Mouse (Mus musculus): ENCODE data around the gene Gsto1. TPM values are rescaled to one million over a fixed set of nuclear protein-coding genes. Genes with fewer than 3 reads are reported as not detected.
A peak's percentile ranks its signal among the peaks of the same experiment; 100 is the strongest.

Gsto1 gene
- total and polyA plus RNA-seq, 3 experiments = 148 to 191 (median 152) TPM

DNA sequence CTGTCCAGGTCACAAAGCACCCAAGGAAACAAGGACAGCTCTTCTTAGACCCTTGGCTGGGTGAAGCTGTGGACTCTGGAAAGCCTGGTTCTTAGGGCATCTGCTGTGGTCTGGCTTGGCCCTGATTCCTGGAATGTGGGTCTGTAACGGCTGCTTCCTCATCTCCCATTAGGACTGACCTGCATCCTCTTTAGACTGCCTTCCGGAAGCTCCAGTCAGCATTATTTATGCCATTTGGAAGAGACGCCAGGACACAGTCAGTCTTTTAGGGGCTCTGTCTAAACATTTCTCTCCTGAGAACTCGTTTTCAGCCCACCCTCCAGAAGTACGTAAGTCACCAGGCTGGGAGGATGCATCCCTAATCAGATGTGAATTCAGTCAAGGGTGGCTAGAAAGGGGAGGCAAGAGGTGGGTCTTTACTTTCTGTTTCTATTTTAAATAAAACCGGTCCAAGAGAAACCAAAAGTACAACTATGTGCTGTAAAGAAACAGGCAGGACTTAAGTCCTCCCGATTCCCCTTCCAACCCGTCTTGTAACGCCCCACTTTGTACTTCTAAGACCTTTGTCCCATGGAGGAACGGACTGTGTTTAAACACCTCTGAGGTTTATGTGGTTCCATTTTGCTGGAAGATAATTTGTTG lies 35.8 kb downstream of the Gsto1 start:
- TF ChIP-seq EP300 (IDR thresholded peaks at IDR 0.05; ENCODE audit: insufficient read depth, low read depth, low read length) (no peak), POLR2A (IDR thresholded peaks at IDR 0.05; ENCODE audit: insufficient read depth, low read depth, low read length) (no peak; the same call in 1 of the 2 replicates), CTCF (IDR thresholded peaks at IDR 0.05) (no peak)
- H3K27me3 ChIP-seq (ENCODE audit: control insufficient read depth, insufficient read depth, low read length) = no peaks in the 10 kb centered on the region
- no peaks in the 10 kb centered on the region for H3K36me3 ChIP-seq (ENCODE audit: control insufficient read depth, insufficient read depth, low read length)
- peak overlapping the region; percentile 76 for H3K27ac ChIP-seq
- intact Hi-C loops (cut with DNase I) = no loop called here
- H3K4me3 ChIP-seq = peak overlapping the region; percentile 30
- WGBS = 38% methylated on average over 10 of the region's 10 CpGs
- H3K4me1 ChIP-seq (ENCODE audit: control insufficient read depth, insufficient read depth, low read length) = peaks cover 18% of the 10 kb centered on the region
- H3K9ac ChIP-seq (ENCODE audit: low read depth, low read length) = peak overlapping the region; percentile 38
- no peak for DNase-seq
- H3K79me2 ChIP-seq (replicated peaks; ENCODE audit: control insufficient read depth, insufficient read depth, low read length) = no peaks in the 10 kb centered on the region

DNA sequence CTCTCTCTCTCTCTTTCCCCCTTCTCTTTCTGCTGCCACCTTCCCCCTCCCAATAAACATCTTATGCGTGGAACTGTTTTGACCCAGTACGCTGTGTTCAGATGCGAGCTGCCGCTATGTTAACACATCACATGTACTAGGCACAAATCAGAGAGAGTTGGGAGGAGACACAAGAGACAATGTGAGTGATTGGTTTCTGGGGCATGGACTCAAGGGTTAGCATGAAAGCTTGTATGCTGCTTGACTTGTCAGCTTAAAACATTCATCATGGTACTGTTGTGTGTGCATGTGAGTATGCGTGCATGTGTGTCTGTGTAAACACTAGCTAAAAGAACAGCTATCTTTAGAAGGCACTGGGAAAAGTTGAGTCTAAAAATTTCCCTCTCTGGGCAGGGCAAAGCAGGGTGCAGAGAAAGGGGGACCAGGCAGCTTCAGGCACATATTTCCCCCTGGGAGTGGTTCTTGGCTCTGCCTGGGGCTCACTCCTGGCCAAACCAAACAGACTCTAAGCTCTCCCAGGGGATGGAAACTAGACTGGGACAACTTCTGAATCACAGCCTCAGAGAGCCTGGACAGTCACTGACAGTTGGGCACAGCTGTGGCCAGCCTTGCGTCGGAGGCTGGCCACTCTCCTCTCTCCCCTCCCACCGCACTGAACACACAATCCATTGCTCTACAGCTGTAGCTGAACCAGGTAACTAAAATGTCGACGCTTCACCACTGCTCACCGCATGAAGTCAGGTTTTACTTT lies 37.0 kb downstream of the Gsto1 start:
- H3K27ac ChIP-seq = peak overlapping the region; percentile 76
- H3K4me1 ChIP-seq (ENCODE audit: control insufficient read depth, insufficient read depth, low read length) = peaks cover 15% of the 10 kb centered on the region
- peak in 1 of 2 experiments; percentile 67 for DNase-seq
- H3K9ac ChIP-seq (ENCODE audit: low read depth, low read length) = no peak overlapping the region
- H3K79me2 ChIP-seq (replicated peaks; ENCODE audit: control insufficient read depth, insufficient read depth, low read length) = no peaks in the 10 kb centered on the region
- TF ChIP-seq EP300 (IDR thresholded peaks at IDR 0.05; ENCODE audit: insufficient read depth, low read depth, low read length) (0 out of 2 replicates have a peak, but pooled peaks have one; percentile 49), POLR2A (IDR thresholded peaks at IDR 0.05; ENCODE audit: insufficient read depth, low read depth, low read length) (no peak), CTCF (IDR thresholded peaks at IDR 0.05) (no peak)
- H3K27me3 ChIP-seq (ENCODE audit: control insufficient read depth, insufficient read depth, low read length) = no peaks in the 10 kb centered on the region
- H3K4me3 ChIP-seq = no peak overlapping the region
- WGBS = 58% methylated on average over 11 of the region's 11 CpGs
- intact Hi-C loops (cut with DNase I) = no loop called here
- no peaks in the 10 kb centered on the region for H3K36me3 ChIP-seq (ENCODE audit: control insufficient read depth, insufficient read depth, low read length)

DNA sequence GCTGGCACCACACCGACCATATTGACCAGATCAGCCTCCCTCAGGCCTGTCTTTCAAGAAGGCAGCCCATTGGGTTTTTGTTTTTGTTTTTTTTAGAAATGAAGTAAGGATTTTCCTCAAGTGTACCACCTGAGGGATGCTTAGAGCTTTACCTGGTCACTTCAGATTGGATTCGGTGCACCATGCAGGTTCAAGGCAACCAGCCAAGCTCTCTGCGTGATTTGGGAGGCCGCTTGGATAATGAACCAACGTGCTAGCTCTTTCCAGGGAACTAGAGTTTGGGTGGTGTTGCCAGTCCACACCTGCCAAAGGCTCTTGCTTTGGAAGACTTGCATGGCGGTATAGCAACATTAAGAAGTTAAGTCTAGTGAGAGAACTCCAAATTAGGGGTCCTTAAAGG lies 38.3 kb downstream of the Gsto1 start:
- WGBS = 96% methylated on average over 6 of the region's 6 CpGs
- Histone ChIP-seq H3K27ac (no peak overlapping the region), H3K4me3 (no peak overlapping the region), H3K27me3 (ENCODE audit: control insufficient read depth, insufficient read depth, low read length) (no peaks in the 10 kb centered on the region), H3K9ac (ENCODE audit: low read depth, low read length) (no peak overlapping the region), H3K36me3 (ENCODE audit: control insufficient read depth, insufficient read depth, low read length) (no peaks in the 10 kb centered on the region), H3K4me1 (ENCODE audit: control insufficient read depth, insufficient read depth, low read length) (peaks cover 11% of the 10 kb centered on the region), H3K79me2 (replicated peaks; ENCODE audit: control insufficient read depth, insufficient read depth, low read length) (no peaks in the 10 kb centered on the region)
- TF ChIP-seq EP300 (IDR thresholded peaks at IDR 0.05; ENCODE audit: insufficient read depth, low read depth, low read length) = no peak
- no peak for TF ChIP-seq CTCF (IDR thresholded peaks at IDR 0.05)
- no peak for TF ChIP-seq POLR2A (IDR thresholded peaks at IDR 0.05; ENCODE audit: insufficient read depth, low read depth, low read length)
- DNase-seq = no peak
- intact Hi-C loops (cut with DNase I) = no loop called here

DNA sequence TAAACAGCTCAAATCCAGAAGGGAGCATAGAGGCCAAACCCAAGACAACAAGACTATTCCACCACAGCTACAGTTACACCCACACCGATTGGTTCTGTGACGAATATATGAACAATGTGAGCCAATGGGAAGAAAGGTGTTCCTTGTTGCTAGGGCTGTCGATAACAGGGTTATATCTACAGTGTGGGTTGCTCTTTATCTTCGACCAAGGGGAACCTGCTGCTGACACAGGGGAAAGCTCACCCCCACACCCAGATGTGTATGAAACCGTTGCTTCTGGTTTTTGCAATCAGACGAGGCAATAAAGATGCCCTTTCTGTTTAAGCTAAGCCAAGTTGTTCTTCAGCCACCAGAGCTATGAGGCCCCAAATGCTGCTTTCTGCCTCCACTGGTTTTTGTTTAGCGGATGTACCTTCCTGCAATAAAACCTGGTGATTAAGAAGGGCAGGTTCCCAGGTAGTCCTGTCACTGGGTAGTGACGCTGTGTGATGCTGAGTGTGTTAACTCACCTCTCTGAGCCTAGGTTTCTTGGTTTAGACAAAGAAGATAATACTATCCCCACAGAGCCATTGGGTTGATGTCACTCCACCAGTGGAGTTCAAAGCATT lies 43.8 kb downstream of the Gsto1 start:
- no peaks in the 10 kb centered on the region for H3K36me3 ChIP-seq (ENCODE audit: control insufficient read depth, insufficient read depth, low read length)
- DNase-seq = no peak
- intact Hi-C loops (cut with DNase I) = no loop called here
- TF ChIP-seq POLR2A (IDR thresholded peaks at IDR 0.05; ENCODE audit: insufficient read depth, low read depth, low read length) (no peak), EP300 (IDR thresholded peaks at IDR 0.05; ENCODE audit: insufficient read depth, low read depth, low read length) (no peak), CTCF (IDR thresholded peaks at IDR 0.05) (no peak)
- H3K79me2 ChIP-seq (replicated peaks; ENCODE audit: control insufficient read depth, insufficient read depth, low read length) = no peaks in the 10 kb centered on the region
- H3K9ac ChIP-seq (ENCODE audit: low read depth, low read length) = no peak overlapping the region
- H3K4me3 ChIP-seq = no peak overlapping the region
- H3K27ac ChIP-seq = no peak overlapping the region
- WGBS = 86% methylated on average over 8 of the region's 8 CpGs
- H3K4me1 ChIP-seq (ENCODE audit: control insufficient read depth, insufficient read depth, low read length) = peaks cover 18% of the 10 kb centered on the region
- no peaks in the 10 kb centered on the region for H3K27me3 ChIP-seq (ENCODE audit: control insufficient read depth, insufficient read depth, low read length)

DNA sequence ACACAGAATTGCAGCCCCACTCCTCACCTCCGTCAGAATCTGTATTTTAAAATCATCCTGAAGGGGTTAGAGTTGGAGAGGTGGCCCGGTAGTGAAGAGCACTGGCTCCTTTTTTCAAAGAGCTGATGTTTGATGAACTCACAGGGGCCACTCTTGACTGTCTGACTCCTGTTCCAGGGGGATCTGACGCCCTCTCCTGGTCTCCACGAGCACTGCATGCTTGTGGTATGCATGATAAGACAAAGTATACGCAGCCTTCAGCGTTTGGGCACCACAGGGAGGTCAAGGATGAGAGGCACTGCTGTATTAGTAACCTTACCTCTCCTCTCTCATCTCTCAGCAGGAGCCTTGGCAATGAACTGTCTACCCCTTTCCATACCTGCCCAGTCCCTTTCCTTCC lies 45.2 kb downstream of the Gsto1 start:
- 69% methylated on average over 6 of the region's 6 CpGs for WGBS
- no peak for DNase-seq

DNA sequence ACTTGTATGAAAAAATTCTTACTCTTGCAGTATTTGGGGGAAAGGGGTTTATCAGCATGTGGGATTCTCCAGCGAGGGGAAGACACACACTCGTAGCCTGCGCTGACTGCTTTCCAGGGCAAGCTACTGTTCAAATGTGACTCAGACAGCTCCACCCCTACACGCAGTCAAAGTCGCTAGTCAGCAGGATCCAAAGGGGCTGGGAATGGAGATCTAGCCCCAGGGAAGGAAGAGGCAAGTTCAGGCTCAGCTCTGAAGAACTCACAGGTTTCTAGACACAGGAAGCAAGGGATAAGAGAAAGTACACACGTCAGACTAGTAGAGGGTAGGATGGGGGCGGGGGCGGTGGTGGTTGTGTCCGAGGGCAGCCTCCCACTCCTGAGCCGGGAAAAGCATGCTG lies 45.8 kb downstream of the Gsto1 start:
- TF ChIP-seq EP300 (IDR thresholded peaks at IDR 0.05; ENCODE audit: insufficient read depth, low read depth, low read length) = no peak
- TF ChIP-seq CTCF (IDR thresholded peaks at IDR 0.05) = no peak
- no peak for TF ChIP-seq POLR2A (IDR thresholded peaks at IDR 0.05; ENCODE audit: insufficient read depth, low read depth, low read length)
- no peak for DNase-seq
- H3K4me1 ChIP-seq (ENCODE audit: control insufficient read depth, insufficient read depth, low read length) = peaks cover 18% of the 10 kb centered on the region

More for the DNA sequence above, 45.2 kb downstream of the Gsto1 start:
- Histone ChIP-seq H3K79me2 (replicated peaks; ENCODE audit: control insufficient read depth, insufficient read depth, low read length) (no peaks in the 10 kb centered on the region), H3K27me3 (ENCODE audit: control insufficient read depth, insufficient read depth, low read length) (no peaks in the 10 kb centered on the region), H3K36me3 (ENCODE audit: control insufficient read depth, insufficient read depth, low read length) (no peaks in the 10 kb centered on the region), H3K27ac (no peak overlapping the region), H3K4me1 (ENCODE audit: control insufficient read depth, insufficient read depth, low read length) (peaks cover 18% of the 10 kb centered on the region), H3K4me3 (no peak overlapping the region), H3K9ac (ENCODE audit: low read depth, low read length) (no peak overlapping the region)
- TF ChIP-seq CTCF (IDR thresholded peaks at IDR 0.05) (peak; percentile 36), EP300 (IDR thresholded peaks at IDR 0.05; ENCODE audit: insufficient read depth, low read depth, low read length) (no peak)
- intact Hi-C loops (cut with DNase I) = no loop called here

More for the DNA sequence above, 45.8 kb downstream of the Gsto1 start:
- Histone ChIP-seq H3K9ac (ENCODE audit: low read depth, low read length) (no peak overlapping the region), H3K79me2 (replicated peaks; ENCODE audit: control insufficient read depth, insufficient read depth, low read length) (no peaks in the 10 kb centered on the region), H3K4me3 (no peak overlapping the region), H3K36me3 (ENCODE audit: control insufficient read depth, insufficient read depth, low read length) (no peaks in the 10 kb centered on the region), H3K27me3 (ENCODE audit: control insufficient read depth, insufficient read depth, low read length) (no peaks in the 10 kb centered on the region), H3K27ac (no peak overlapping the region)
- 82% methylated on average over 10 of the region's 10 CpGs for WGBS
- intact Hi-C loops (cut with DNase I) = no loop called here
